Mouse (Mus musculus) embryonic facial prominence, embryonic 11.5 days (tissue): ENCODE measurements around the gene Iqgap2. TPM values are rescaled to one million over a fixed set of nuclear protein-coding genes. Genes with fewer than 3 reads are reported as not detected.

ENCODE experiments used
- ATAC-seq: fragments of 200-750 bp; cut with Nextera tagmentation; replicated peaks from 2 replicates; pipeline ENCODE4 v1.8.0; 2017; ENCODE audit warnings: low read depth; ENCODE audit not compliant: insufficient number of reproducible peaks, low FRiP score, low TSS enrichment
- DNase-seq: peaks from one replicate; pipeline ENCODE4 v3.0.0-alpha.2; 2015; ENCODE audit warnings: low spot score
- H3K27ac ChIP-seq: fragments of 300-500 bp; sonication (generic); replicated peaks from 2 replicates; pipeline ENCODE4 v1.5.1; 2014; ENCODE audit warnings: mild to moderate bottlenecking, low read depth, low read length, control low read depth
- H3K27me3 ChIP-seq: fragments of 300-500 bp; sonication (generic); 2 replicates; pipeline ENCODE4 v1.6.1; 2014; ENCODE audit warnings: mild to moderate bottlenecking, low read length, moderate library complexity, mixed read lengths; ENCODE audit not compliant: control insufficient read depth, insufficient read depth
- H3K36me3 ChIP-seq: fragments of 300-500 bp; sonication (generic); replicated peaks from 2 replicates; pipeline ENCODE4 v1.6.1; 2014; ENCODE audit warnings: low read depth, mild to moderate bottlenecking, low read length, moderate library complexity, mixed read lengths; ENCODE audit not compliant: control insufficient read depth, insufficient read depth
- H3K4me1 ChIP-seq: fragments of 300-500 bp; sonication (generic); 2 replicates; pipeline ENCODE4 v1.6.1; 2014; ENCODE audit warnings: low read length, mixed read lengths; ENCODE audit not compliant: control insufficient read depth, insufficient read depth
- H3K4me2 ChIP-seq: fragments of 300-500 bp; sonication (generic); 2 replicates; pipeline ENCODE4 v1.6.1; 2014; ENCODE audit warnings: low read depth, mild to moderate bottlenecking, control low read depth, low read length, moderate library complexity
- H3K4me3 ChIP-seq: fragments of 300-500 bp; sonication (generic); 2 replicates; pipeline ENCODE4 v1.5.1; 2014; ENCODE audit warnings: low read depth, low read length, control low read depth
- H3K9ac ChIP-seq: fragments of 300-500 bp; sonication (generic); replicated peaks from 2 replicates; pipeline ENCODE4 v1.6.1; 2014; ENCODE audit warnings: mild to moderate bottlenecking, control low read depth, low read length
- H3K9me3 ChIP-seq: fragments of 300-500 bp; sonication (generic); replicated peaks from 2 replicates; pipeline ENCODE4 v1.6.1; 2016; ENCODE audit warnings: mild to moderate bottlenecking, low read length, inconsistent platforms, mixed read lengths; ENCODE audit not compliant: control insufficient read depth
- WGBS: fragments of 180-500 bp; shearing (Covaris S2); extraction: QIAGEN DNeasy Blood & Tissue Kit; methylation state at CpG from one replicate; pipeline ENCODE4 v1.1.7; 2014; 5-methylcytosine and 5-hydroxymethylcytosine counted together
- polyA plus RNA-seq: library from polyadenylated mRNA; unstranded; fragments of >200 nt; fragmentation: Nextera tagmentation; extraction: Ambion mirVana; gene quantifications from 2 replicates; pipeline ENCODE4 v1.2.1, GENCODE M21; 2014

The Iqgap2 gene
- polyA plus RNA-seq, 1 experiment from 2014 or later = 16.3 TPM

GRCm38 (mm10) chr13:95855537-95855936, 36.2 kb downstream of the Iqgap2 start:
- ATAC-seq = no peak
- no peak overlapping the region for H3K4me2 ChIP-seq
- H3K27me3 ChIP-seq = no peaks in the 10 kb centered on the region
- H3K4me3 ChIP-seq = no peak overlapping the region
- H3K4me1 ChIP-seq = no peaks in the 10 kb centered on the region
- H3K36me3 ChIP-seq = no peaks in the 10 kb centered on the region
- H3K9me3 ChIP-seq = no peaks in the 10 kb centered on the region
- 95% methylated on average over 4 of the region's 4 CpGs for WGBS
- H3K9ac ChIP-seq = no peak overlapping the region
- no peak for DNase-seq
- no peak overlapping the region for H3K27ac ChIP-seq

GRCm38 (mm10) chr13:95851611-95852010, 40.1 kb downstream of the Iqgap2 start:
- ATAC-seq (no peak), DNase-seq (no peak)
- no peak overlapping the region for H3K4me2 ChIP-seq
- no peak overlapping the region for H3K4me3 ChIP-seq
- no peaks in the 10 kb centered on the region for H3K36me3 ChIP-seq
- H3K4me1 ChIP-seq = no peaks in the 10 kb centered on the region; the same call in 1 of the 2 replicates
- WGBS = 76% methylated on average over 4 of the region's 4 CpGs
- no peak overlapping the region for H3K27ac ChIP-seq
- no peaks in the 10 kb centered on the region for H3K27me3 ChIP-seq
- no peak overlapping the region for H3K9ac ChIP-seq
- H3K9me3 ChIP-seq = no peaks in the 10 kb centered on the region

GRCm38 (mm10) chr13:95850451-95850850, 41.3 kb downstream of the Iqgap2 start:
- H3K9me3 ChIP-seq = no peaks in the 10 kb centered on the region
- H3K4me2 ChIP-seq = no peak overlapping the region
- H3K9ac ChIP-seq = no peak overlapping the region
- no peaks in the 10 kb centered on the region; the same call in 1 of the 2 replicates for H3K4me1 ChIP-seq
- 21% methylated on average over 5 of the region's 5 CpGs for WGBS
- ATAC-seq = no peak
- H3K4me3 ChIP-seq = no peak overlapping the region
- no peaks in the 10 kb centered on the region for H3K36me3 ChIP-seq
- no peak overlapping the region for H3K27ac ChIP-seq
- no peaks in the 10 kb centered on the region for H3K27me3 ChIP-seq
- peak; percentile 29 for DNase-seq

GRCm38 (mm10) chr13:95849501-95850007, 42.2 kb downstream of the Iqgap2 start:
- no peak overlapping the region for H3K4me3 ChIP-seq
- H3K9me3 ChIP-seq = no peaks in the 10 kb centered on the region
- H3K27ac ChIP-seq = no peak overlapping the region
- no peak overlapping the region for H3K9ac ChIP-seq
- H3K4me1 ChIP-seq = no peaks in the 10 kb centered on the region; the same call in 1 of the 2 replicates
- no peaks in the 10 kb centered on the region for H3K36me3 ChIP-seq
- DNase-seq (no peak), ATAC-seq (no peak)
- H3K27me3 ChIP-seq = no peaks in the 10 kb centered on the region
- H3K4me2 ChIP-seq = no peak overlapping the region
- 40% methylated on average over 7 of the region's 7 CpGs for WGBS

GRCm38 (mm10) chr13:95846364-95846763, 45.4 kb downstream of the Iqgap2 start:
- Histone ChIP-seq H3K4me2 (no peak overlapping the region), H3K4me1 (no peaks in the 10 kb centered on the region; the same call in 1 of the 2 replicates), H3K4me3 (no peak overlapping the region), H3K36me3 (no peaks in the 10 kb centered on the region), H3K9ac (no peak overlapping the region), H3K9me3 (no peaks in the 10 kb centered on the region), H3K27ac (no peak overlapping the region), H3K27me3 (no peaks in the 10 kb centered on the region)
- 71% methylated on average over 5 of the region's 5 CpGs for WGBS
- DNase-seq (no peak), ATAC-seq (no peak)

- no peak overlapping the region for H3K27ac ChIP-seq
- no peaks in the 10 kb centered on the region for H3K36me3 ChIP-seq
Measured at GRCm38 (mm10) chr13:95844950-95845349, 46.8 kb downstream of the Iqgap2 start.

GRCm38 (mm10) chr13:95843411-95844026, 48.2 kb downstream of the Iqgap2 start:
- H3K27me3 ChIP-seq = no peaks in the 10 kb centered on the region
- no peak overlapping the region for H3K4me2 ChIP-seq
- DNase-seq (no peak), ATAC-seq (no peak)
- H3K9me3 ChIP-seq = no peaks in the 10 kb centered on the region
- no peaks in the 10 kb centered on the region for H3K36me3 ChIP-seq
- no peak overlapping the region for H3K4me3 ChIP-seq
- no peaks in the 10 kb centered on the region for H3K4me1 ChIP-seq
- no peak overlapping the region for H3K9ac ChIP-seq
- 89% methylated on average over 10 of the region's 10 CpGs for WGBS
- no peak overlapping the region for H3K27ac ChIP-seq

More at GRCm38 (mm10) chr13:95844950-95845349, 46.8 kb downstream of the Iqgap2 start:
- Histone ChIP-seq H3K4me1 (no peaks in the 10 kb centered on the region; the same call in 1 of the 2 replicates), H3K4me3 (no peak overlapping the region), H3K4me2 (no peak overlapping the region), H3K9me3 (no peaks in the 10 kb centered on the region), H3K9ac (no peak overlapping the region), H3K27me3 (no peaks in the 10 kb centered on the region)
- ATAC-seq (no peak), DNase-seq (no peak)
- 78% methylated on average over 3 of the region's 3 CpGs for WGBS

GRCm38 (mm10) chr13:95842803-95843202, 48.9 kb downstream of the Iqgap2 start:
- ATAC-seq = no peak
- Histone ChIP-seq H3K36me3 (no peaks in the 10 kb centered on the region), H3K9me3 (no peaks in the 10 kb centered on the region), H3K4me1 (no peaks in the 10 kb centered on the region), H3K4me2 (no peak overlapping the region), H3K27me3 (no peaks in the 10 kb centered on the region), H3K4me3 (no peak overlapping the region), H3K9ac (no peak overlapping the region), H3K27ac (no peak overlapping the region)
- 79% methylated on average over 7 of the region's 7 CpGs for WGBS
- no peak for DNase-seq
